Mouse (Mus musculus): ENCODE data around the gene Tifa. TPM values are rescaled to one million over a fixed set of nuclear protein-coding genes. Genes with fewer than 3 reads are reported as not detected.

Gene Tifa
- polyA plus RNA-seq, 1 experiment from 2014 or later = 2.0 TPM

- no peaks in the 10 kb centered on the region for H3K9me3 ChIP-seq
- H3K27ac ChIP-seq = peak overlapping the region; percentile 89; the same call in 1 of the 2 replicates
- H3K27me3 ChIP-seq (ENCODE audit: insufficient read depth, poor library complexity, severe bottlenecking) = peaks cover 54% of the 10 kb centered on the region
- whole genome bisulfite sequencing = 4% methylated on average over 15 of the region's 15 CpGs
- no peaks in the 10 kb centered on the region for H3K36me3 ChIP-seq
- DNase-seq (ENCODE audit: low spot score) = no peak
- H3K4me3 ChIP-seq = peak overlapping the region; percentile 80
- peaks cover 16% of the 10 kb centered on the region for H3K4me1 ChIP-seq
Observed at GRCm38 (mm10) chr3:127791056-127791483, 1.5 kb downstream of the Tifa start.

GRCm38 (mm10) chr3:127791595-127792561 is 2.3 kb downstream of the Tifa start:
- no peak overlapping the region for H3K27ac ChIP-seq
- no peaks in the 10 kb centered on the region for H3K36me3 ChIP-seq
- no peak for DNase-seq (ENCODE audit: low spot score)
- WGBS = 48% methylated on average over 4 of the region's 4 CpGs
- H3K4me1 ChIP-seq = peaks cover 16% of the 10 kb centered on the region
- no peaks in the 10 kb centered on the region for H3K9me3 ChIP-seq
- H3K27me3 ChIP-seq (ENCODE audit: insufficient read depth, poor library complexity, severe bottlenecking) = peaks cover 46% of the 10 kb centered on the region
- H3K4me3 ChIP-seq = peak overlapping the region; percentile 80

DNA sequence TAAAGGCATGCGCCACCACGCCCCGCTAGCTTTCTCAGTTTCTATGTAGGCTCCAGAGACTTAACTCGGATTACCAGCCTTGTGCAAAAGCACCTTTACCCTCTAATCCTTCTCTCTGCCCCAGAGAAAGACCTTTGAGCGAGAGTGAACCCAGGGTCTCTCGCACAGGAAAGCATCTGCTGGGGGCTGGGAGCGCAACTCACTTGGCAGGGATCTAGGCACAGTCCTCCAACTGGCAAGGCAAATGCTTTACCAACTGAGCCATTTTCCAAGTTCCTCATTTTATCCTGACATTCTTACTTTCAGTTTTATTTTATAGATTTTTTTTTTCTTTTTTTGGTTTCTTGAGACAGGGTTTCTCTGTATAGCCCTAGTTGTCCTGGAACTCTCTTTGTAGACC is 3.4 kb downstream of the Tifa start:
- H3K4me3 ChIP-seq = no peak overlapping the region
- no peaks in the 10 kb centered on the region for H3K9me3 ChIP-seq
- no peak for DNase-seq (ENCODE audit: low spot score)
- peaks cover 16% of the 10 kb centered on the region for H3K4me1 ChIP-seq
- WGBS = 82% methylated on average over 7 of the region's 7 CpGs
- no peaks in the 10 kb centered on the region for H3K36me3 ChIP-seq
- no peak overlapping the region for H3K27ac ChIP-seq
- peaks cover 34% of the 10 kb centered on the region for H3K27me3 ChIP-seq (ENCODE audit: insufficient read depth, poor library complexity, severe bottlenecking)

DNA sequence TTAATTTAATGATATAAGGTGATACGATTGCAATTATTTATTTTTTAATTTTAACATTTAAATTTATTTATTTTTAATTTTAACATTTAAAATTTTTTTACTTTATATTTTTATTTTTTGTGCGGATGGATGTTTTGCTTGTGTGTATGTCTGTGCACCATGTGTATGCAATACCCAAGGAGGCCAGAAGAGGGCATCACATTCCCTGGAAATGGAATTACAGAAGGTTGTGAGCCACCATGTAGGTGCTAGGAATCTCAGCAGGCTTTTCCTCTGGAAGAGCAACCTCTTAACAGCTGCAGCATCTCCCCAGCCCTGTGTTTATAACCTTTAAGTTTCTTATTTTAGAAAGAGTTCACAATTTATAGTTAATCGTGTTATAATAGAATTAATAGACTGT is 6.2 kb downstream of the Tifa start:
- WGBS = 92% methylated on average over 3 of the region's 3 CpGs
- no peaks in the 10 kb centered on the region for H3K36me3 ChIP-seq
- H3K9me3 ChIP-seq = no peaks in the 10 kb centered on the region
- DNase-seq (ENCODE audit: low spot score) = no peak
- H3K27me3 ChIP-seq (ENCODE audit: insufficient read depth, poor library complexity, severe bottlenecking) = peaks cover 16% of the 10 kb centered on the region
- H3K4me1 ChIP-seq = peaks cover 4% of the 10 kb centered on the region
- H3K27ac ChIP-seq = no peak overlapping the region
- H3K4me3 ChIP-seq = no peak overlapping the region

GRCm38 (mm10) chr3:127796271-127796670 is 6.7 kb downstream of the Tifa start:
- H3K27ac ChIP-seq = no peak overlapping the region
- no peak overlapping the region for H3K4me3 ChIP-seq
- WGBS = 93% methylated on average over 7 of the region's 7 CpGs
- peaks cover 14% of the 10 kb centered on the region for H3K27me3 ChIP-seq (ENCODE audit: insufficient read depth, poor library complexity, severe bottlenecking)
- DNase-seq (ENCODE audit: low spot score) = no peak
- H3K4me1 ChIP-seq = peaks cover 2% of the 10 kb centered on the region
- H3K9me3 ChIP-seq = no peaks in the 10 kb centered on the region
- H3K36me3 ChIP-seq = no peaks in the 10 kb centered on the region

GRCm38 (mm10) chr3:127801162-127801561 is 11.6 kb downstream of the Tifa start:
- no peak overlapping the region for H3K4me3 ChIP-seq
- no peaks in the 10 kb centered on the region for H3K4me1 ChIP-seq
- peaks cover 5% of the 10 kb centered on the region for H3K36me3 ChIP-seq
- H3K9me3 ChIP-seq = no peaks in the 10 kb centered on the region
- 84% methylated on average over 8 of the region's 8 CpGs for WGBS
- H3K27ac ChIP-seq = no peak overlapping the region
- DNase-seq (ENCODE audit: low spot score) = no peak
- no peaks in the 10 kb centered on the region for H3K27me3 ChIP-seq (ENCODE audit: insufficient read depth, poor library complexity, severe bottlenecking)

- no peaks in the 10 kb centered on the region for H3K9me3 ChIP-seq
- no peak overlapping the region for H3K4me3 ChIP-seq
- WGBS = 45% methylated on average over 8 of the region's 8 CpGs
- no peaks in the 10 kb centered on the region for H3K27me3 ChIP-seq (ENCODE audit: insufficient read depth, poor library complexity, severe bottlenecking)
- H3K4me1 ChIP-seq = no peaks in the 10 kb centered on the region
- H3K27ac ChIP-seq = no peak overlapping the region
- H3K36me3 ChIP-seq = peaks cover 17% of the 10 kb centered on the region
- no peak for DNase-seq (ENCODE audit: low spot score)
Observed at GRCm38 (mm10) chr3:127802814-127803213, 13.2 kb downstream of the Tifa start.

DNA sequence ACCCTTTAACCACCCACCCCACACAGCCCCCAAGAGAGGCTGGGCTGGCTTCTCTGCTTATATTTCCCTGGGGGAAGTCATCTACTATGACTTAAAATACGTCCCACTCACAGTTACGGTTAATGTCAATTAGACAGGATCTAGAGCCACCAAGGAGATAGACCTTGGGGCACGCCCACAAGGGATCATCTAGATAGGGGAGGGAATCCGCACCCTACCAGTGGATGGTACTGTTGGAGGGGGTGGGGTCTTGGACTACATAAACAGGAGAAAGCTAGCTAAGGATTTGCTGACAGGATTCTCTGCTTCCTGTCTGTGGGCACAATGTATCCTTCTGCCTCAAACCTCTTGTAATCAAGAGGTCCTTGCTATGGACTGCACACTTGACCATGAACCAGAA is 14.8 kb downstream of the Tifa start:
- Histone ChIP-seq H3K27me3 (ENCODE audit: insufficient read depth, poor library complexity, severe bottlenecking) (no peaks in the 10 kb centered on the region), H3K27ac (no peak overlapping the region), H3K36me3 (peaks cover 32% of the 10 kb centered on the region), H3K4me1 (no peaks in the 10 kb centered on the region), H3K4me3 (no peak overlapping the region), H3K9me3 (no peaks in the 10 kb centered on the region)
- no peak for DNase-seq (ENCODE audit: low spot score)
- 84% methylated on average over 4 of the region's 4 CpGs for WGBS

- H3K4me3 ChIP-seq = no peak overlapping the region
- 84% methylated on average over 12 of the region's 12 CpGs for WGBS
- no peaks in the 10 kb centered on the region for H3K27me3 ChIP-seq (ENCODE audit: insufficient read depth, poor library complexity, severe bottlenecking)
- H3K36me3 ChIP-seq = peaks cover 38% of the 10 kb centered on the region
- no peak for DNase-seq (ENCODE audit: low spot score)
- no peaks in the 10 kb centered on the region for H3K9me3 ChIP-seq
- H3K4me1 ChIP-seq = no peaks in the 10 kb centered on the region
- H3K27ac ChIP-seq = no peak overlapping the region
Observed at GRCm38 (mm10) chr3:127805071-127805470, 15.5 kb downstream of the Tifa start.

- no peaks in the 10 kb centered on the region for H3K4me1 ChIP-seq
- H3K36me3 ChIP-seq = peaks cover 43% of the 10 kb centered on the region
- 88% methylated on average over 6 of the region's 6 CpGs for WGBS
Observed at GRCm38 (mm10) chr3:127805991-127806390, 16.4 kb downstream of the Tifa start.

GRCm38 (mm10) chr3:127807846-127808245 is 18.2 kb downstream of the Tifa start:
- Histone ChIP-seq H3K27ac (no peak overlapping the region), H3K4me3 (no peak overlapping the region), H3K36me3 (peaks cover 56% of the 10 kb centered on the region), H3K27me3 (ENCODE audit: insufficient read depth, poor library complexity, severe bottlenecking) (no peaks in the 10 kb centered on the region), H3K4me1 (no peaks in the 10 kb centered on the region), H3K9me3 (no peaks in the 10 kb centered on the region)
- 91% methylated on average over 5 of the region's 5 CpGs for WGBS
- DNase-seq (ENCODE audit: low spot score) = no peak

More at GRCm38 (mm10) chr3:127805991-127806390, 16.4 kb downstream of the Tifa start:
- no peaks in the 10 kb centered on the region for H3K9me3 ChIP-seq
- DNase-seq (ENCODE audit: low spot score) = no peak
- H3K4me3 ChIP-seq = no peak overlapping the region
- no peak overlapping the region for H3K27ac ChIP-seq
- H3K27me3 ChIP-seq (ENCODE audit: insufficient read depth, poor library complexity, severe bottlenecking) = no peaks in the 10 kb centered on the region

- H3K36me3 ChIP-seq = peaks cover 59% of the 10 kb centered on the region
- WGBS = 86% methylated on average over 7 of the region's 7 CpGs
Observed at GRCm38 (mm10) chr3:127809103-127809502, 19.5 kb downstream of the Tifa start.

GRCm38 (mm10) chr3:127817120-127817683 is 27.6 kb downstream of the Tifa start:
- Histone ChIP-seq H3K27ac (no peak overlapping the region), H3K27me3 (ENCODE audit: insufficient read depth, poor library complexity, severe bottlenecking) (no peaks in the 10 kb centered on the region), H3K36me3 (peaks cover 31% of the 10 kb centered on the region), H3K4me1 (no peaks in the 10 kb centered on the region), H3K4me3 (no peak overlapping the region), H3K9me3 (no peaks in the 10 kb centered on the region)
- 65% methylated on average over 7 of the region's 7 CpGs for WGBS
- DNase-seq (ENCODE audit: low spot score) = no peak

More at GRCm38 (mm10) chr3:127809103-127809502, 19.5 kb downstream of the Tifa start:
- Histone ChIP-seq H3K4me3 (no peak overlapping the region), H3K27ac (no peak overlapping the region), H3K9me3 (no peaks in the 10 kb centered on the region), H3K27me3 (ENCODE audit: insufficient read depth, poor library complexity, severe bottlenecking) (no peaks in the 10 kb centered on the region), H3K4me1 (no peaks in the 10 kb centered on the region)
- DNase-seq (ENCODE audit: low spot score) = no peak
